Mouse (Mus musculus) neural tube, embryonic 14.5 days (tissue): ENCODE results near the gene Fhl5. TPM values are rescaled to one million over a fixed set of nuclear protein-coding genes. Genes with fewer than 3 reads are reported as not detected.
"Not testable (repeated sequence)": the region's sequence is repeated elsewhere in the genome, so short reads cannot be mapped to it uniquely, and the experiment has no call there.

Source experiments
- ATAC-seq: fragments of 200-750 bp; cut with Nextera tagmentation; 2 replicates; pipeline ENCODE4 v1.8.0; 2017; ENCODE audit warnings: low read depth, mild to moderate bottlenecking, moderate TSS enrichment, moderate library complexity
- H3K27ac ChIP-seq: fragments of 300-500 bp; sonication (generic); 2 replicates; pipeline ENCODE4 v1.5.1; 2014; ENCODE audit warnings: low read depth, mild to moderate bottlenecking, control low read depth, low read length, moderate library complexity, mixed read lengths
- H3K27me3 ChIP-seq: fragments of 300-500 bp; sonication (generic); 2 replicates; pipeline ENCODE4 v1.6.1; 2014; ENCODE audit warnings: low read length; ENCODE audit not compliant: control insufficient read depth, insufficient read depth
- H3K36me3 ChIP-seq: fragments of 300-500 bp; sonication (generic); 2 replicates; pipeline ENCODE4 v1.6.1; 2014; ENCODE audit warnings: low read length, mixed read lengths; ENCODE audit not compliant: control insufficient read depth, insufficient read depth
- H3K4me1 ChIP-seq: fragments of 300-500 bp; sonication (generic); 2 replicates; pipeline ENCODE4 v1.6.1; 2014; ENCODE audit warnings: low read length; ENCODE audit not compliant: control insufficient read depth, insufficient read depth
- H3K4me2 ChIP-seq: fragments of 300-500 bp; sonication (generic); 2 replicates; pipeline ENCODE4 v1.6.1; 2014; ENCODE audit warnings: mild to moderate bottlenecking, low read depth, low read length, control low read depth
- H3K4me3 ChIP-seq: fragments of 300-500 bp; sonication (generic); 2 replicates; pipeline ENCODE4 v1.5.1; 2014; ENCODE audit warnings: low read depth, low read length, control low read depth, mixed read lengths
- H3K9ac ChIP-seq: fragments of 300-500 bp; sonication (generic); replicated peaks from 2 replicates; pipeline ENCODE4 v1.6.1; 2014; ENCODE audit warnings: low read depth, mild to moderate bottlenecking, control low read depth, low read length, mixed read lengths
- H3K9me3 ChIP-seq: fragments of 300-500 bp; sonication (generic); 2 replicates; pipeline ENCODE4 v1.6.1; 2016; ENCODE audit warnings: low read length; ENCODE audit not compliant: control insufficient read depth
- WGBS: fragments of 180-500 bp; shearing (Covaris S2); extraction: QIAGEN DNeasy Blood & Tissue Kit; methylation state at CpG from one replicate; pipeline ENCODE4 v1.1.7; 2014; 5-methylcytosine and 5-hydroxymethylcytosine counted together
- polyA plus RNA-seq: library from polyadenylated mRNA; unstranded; fragments of >200 nt; fragmentation: Nextera tagmentation; extraction: Ambion mirVana; gene quantifications from 2 replicates; pipeline ENCODE4 v1.2.1, GENCODE M21; 2014

The Fhl5 gene
- polyA plus RNA-seq, result not detected in 2 replicates

DNA sequence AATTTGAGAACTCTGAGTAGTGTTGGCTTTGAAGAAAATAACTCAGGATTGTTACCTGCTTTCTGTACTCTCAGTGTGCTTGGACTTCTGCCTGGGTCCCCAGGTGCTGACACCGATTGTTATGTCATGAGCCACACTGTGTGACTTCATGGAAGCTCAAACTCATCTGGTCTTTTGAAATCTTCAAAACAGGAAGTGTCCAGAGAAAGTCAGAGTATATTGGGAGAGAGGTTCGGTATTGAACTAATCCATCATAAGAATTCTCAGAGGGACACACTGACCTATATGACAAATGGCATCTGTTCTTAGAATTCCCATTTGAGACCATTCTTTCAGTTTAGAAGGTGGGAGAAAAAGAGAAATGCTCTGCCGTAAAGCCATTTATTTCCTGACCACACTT is at the start of gene Fhl5:
Gene Fhl5, minus strand, starts transcription at position 101 of the 400 bp plus-strand sequence.
- ATAC-seq, result no peak
- Histone ChIP-seq H3K4me3 (no peak within 1 kb of the TSS), H3K36me3 (no peaks in the 10 kb centered on the region), H3K27ac (no peak within 1 kb of the TSS), H3K9ac (no peak within 1 kb of the TSS), H3K9me3 (no peaks in the 10 kb centered on the region), H3K4me1 (no peaks in the 10 kb centered on the region), H3K27me3 (no peaks in the 10 kb centered on the region), H3K4me2 (no peak within 1 kb of the TSS)
- 94% methylated on average over 3 of the region's 3 CpGs for WGBS

DNA sequence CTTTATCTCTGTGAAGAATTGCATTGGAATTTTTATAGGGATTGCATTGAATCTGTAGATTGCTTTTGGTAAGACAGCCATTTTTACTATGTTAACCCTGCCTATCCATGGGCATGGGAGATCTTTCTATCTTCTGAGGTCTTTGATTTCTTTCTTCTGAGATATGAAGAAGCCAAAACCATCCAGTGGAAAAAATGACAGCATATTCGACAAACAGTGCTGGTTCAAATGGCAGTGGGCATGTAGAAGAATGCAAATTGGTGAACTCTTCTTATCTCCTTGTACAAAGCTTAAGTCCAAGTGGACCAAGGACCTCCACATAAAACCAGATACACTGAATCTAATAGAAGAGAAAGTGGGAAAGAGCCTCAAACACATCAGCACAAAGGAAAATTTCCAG is 42.3 kb upstream of the Fhl5 start:
- ATAC-seq, H3K9me3 ChIP-seq, H3K4me2 ChIP-seq, H3K4me1 ChIP-seq, H3K4me3 ChIP-seq, H3K9ac ChIP-seq, H3K27ac ChIP-seq, H3K36me3 ChIP-seq, H3K27me3 ChIP-seq: not testable (repeated sequence)
- 87% methylated on average over 1 of the region's 1 CpGs for WGBS

DNA sequence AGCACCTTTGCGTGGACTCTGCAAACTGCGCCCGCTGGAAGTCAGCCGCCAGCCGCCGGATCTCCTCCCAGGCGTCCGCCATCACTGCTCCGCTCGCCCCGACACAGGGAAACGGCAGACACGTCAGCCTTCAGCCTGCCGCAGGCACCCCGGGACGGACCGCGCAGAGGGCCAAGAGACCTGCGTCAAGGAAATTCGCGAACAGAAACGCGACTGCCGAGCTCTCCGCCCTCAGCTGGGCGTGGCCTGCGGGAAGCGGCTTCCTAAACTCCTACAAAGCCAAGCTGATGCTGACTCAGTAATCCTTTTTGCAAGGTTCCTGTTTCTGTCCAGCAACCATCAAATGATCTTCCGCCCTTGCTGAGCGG is 39.0 kb upstream of the Fhl5 start, which contains the start of gene Ufl1:
Gene Ufl1, minus strand, starts transcription at position 151 of the 368 bp plus-strand sequence.
- Histone ChIP-seq H3K27me3 (no peaks in the 10 kb centered on the region), H3K27ac (peak within 1 kb of the TSS; percentile 99), H3K4me1 (peaks cover 4% of the 10 kb centered on the region; the same call in 1 of the 2 replicates), H3K4me2 (peak within 1 kb of the TSS; percentile 60), H3K4me3 (peak within 1 kb of the TSS; percentile 87), H3K9me3 (no peaks in the 10 kb centered on the region), H3K36me3 (peaks cover 8% of the 10 kb centered on the region), H3K9ac (peak within 1 kb of the TSS; percentile 89)
- WGBS, result under 1% methylated on average over 27 of the region's 30 CpGs
- ATAC-seq, result peak; percentile 99

DNA sequence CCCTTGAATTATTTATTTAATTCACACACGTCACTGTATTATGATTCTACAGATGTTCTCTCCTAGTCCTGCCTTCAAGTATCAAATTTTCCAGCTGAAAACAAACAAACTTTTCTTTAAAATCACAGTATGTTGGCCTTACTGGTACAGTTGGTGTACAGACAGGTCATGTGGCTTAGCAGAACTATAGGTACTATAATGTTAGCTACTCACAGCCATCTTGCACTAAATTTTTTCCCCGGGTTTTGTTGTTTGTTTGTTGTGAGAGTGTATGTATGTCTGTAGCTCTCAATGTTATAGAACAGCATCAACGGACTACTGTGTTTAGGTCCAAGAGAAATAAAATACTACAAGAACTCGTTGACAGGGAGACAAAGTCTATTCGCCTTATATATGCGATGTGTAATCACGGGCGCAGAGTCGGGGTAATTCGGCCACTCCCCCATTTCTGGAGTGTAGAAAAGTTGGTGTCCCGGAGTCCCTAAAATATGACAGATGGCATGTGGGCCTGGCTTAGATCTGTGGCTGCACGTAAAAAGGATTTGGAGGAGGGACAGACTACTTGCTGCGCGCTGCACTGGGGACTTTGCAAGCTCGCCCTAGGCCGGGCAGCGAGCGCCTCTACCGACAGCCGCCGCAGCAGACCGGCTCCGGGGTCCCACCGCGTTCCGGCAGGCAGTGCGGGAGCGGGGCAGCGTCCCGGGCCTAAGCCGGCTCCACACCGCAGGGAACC is 38.4 kb upstream of the Fhl5 start:
- Histone ChIP-seq H3K27me3 (no peaks in the 10 kb centered on the region), H3K9me3 (no peaks in the 10 kb centered on the region), H3K4me3 (peak overlapping the region; percentile 87), H3K4me1 (peaks cover 4% of the 10 kb centered on the region; the same call in 1 of the 2 replicates), H3K4me2 (peak overlapping the region; percentile 60), H3K9ac (peak overlapping the region; percentile 89), H3K36me3 (peaks cover 8% of the 10 kb centered on the region), H3K27ac (peak overlapping the region; percentile 99)
- 2% methylated on average over 30 of the region's 32 CpGs for WGBS
- ATAC-seq, result peak; percentile 95

DNA sequence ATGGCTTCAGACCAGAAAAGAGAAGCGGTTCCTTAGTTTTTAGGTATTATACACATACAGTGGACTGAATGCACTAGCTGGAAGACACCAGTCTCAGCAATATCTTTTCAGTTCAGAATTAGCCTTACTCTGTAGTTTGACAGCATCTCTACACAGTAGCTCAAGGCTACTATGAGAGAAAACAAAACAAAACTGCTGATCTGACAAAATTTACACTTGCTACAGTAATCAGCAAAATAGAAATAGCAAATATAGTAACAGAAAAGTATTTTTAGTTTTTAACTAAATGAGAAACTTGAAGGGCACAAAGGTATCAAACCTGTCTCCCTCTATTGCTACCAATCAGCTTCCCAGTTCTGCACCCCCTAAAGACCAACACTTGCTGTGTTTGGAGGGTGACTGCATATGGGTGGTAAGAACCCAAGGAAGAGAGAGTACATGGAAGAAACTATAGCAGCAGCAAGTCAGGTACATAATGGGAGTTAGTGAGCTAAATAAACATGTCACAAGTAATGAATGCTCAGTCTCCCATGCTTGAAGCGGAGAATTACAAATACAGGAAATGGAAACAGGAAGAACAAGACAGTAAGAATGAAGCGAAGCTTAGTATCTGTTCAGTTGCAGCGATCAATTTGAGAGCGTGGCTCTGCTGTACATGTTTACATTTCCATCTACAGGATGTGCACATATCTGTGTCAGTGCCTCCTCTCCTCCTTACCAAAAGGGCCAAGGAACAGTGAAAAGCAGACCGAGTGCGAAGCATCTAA is 30.4 kb upstream of the Fhl5 start:
- no peaks in the 10 kb centered on the region for H3K9me3 ChIP-seq

DNA sequence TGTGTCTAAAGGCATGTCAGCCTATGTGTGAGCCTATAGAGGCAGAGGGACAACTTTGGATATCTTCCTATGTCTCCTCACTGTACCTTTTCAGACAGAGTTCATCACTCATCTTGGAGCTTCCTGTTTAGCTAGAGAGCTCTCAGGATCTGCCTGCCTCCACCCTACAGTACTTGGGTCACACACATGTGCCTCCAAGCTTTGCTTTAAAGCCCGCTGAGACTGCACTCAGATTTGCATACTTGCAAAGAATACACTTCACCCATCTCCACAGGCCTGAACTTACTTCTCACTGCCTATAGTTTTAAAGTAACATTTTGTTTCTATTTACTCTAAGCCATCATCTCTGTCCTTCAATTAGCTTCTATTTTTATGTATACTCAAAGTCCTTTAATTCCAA is 29.2 kb upstream of the Fhl5 start:
- Histone ChIP-seq H3K27me3 (no peaks in the 10 kb centered on the region), H3K4me1 (no peaks in the 10 kb centered on the region), H3K4me2 (no peak overlapping the region), H3K9ac (no peak overlapping the region), H3K9me3 (no peaks in the 10 kb centered on the region), H3K36me3 (peaks cover 56% of the 10 kb centered on the region), H3K4me3 (no peak overlapping the region), H3K27ac (no peak overlapping the region)
- 97% methylated on average over 1 of the region's 1 CpGs for WGBS
- ATAC-seq, result no peak

More for the DNA sequence above, 30.4 kb upstream of the Fhl5 start:
- Histone ChIP-seq H3K4me2 (no peak overlapping the region), H3K9ac (no peak overlapping the region), H3K36me3 (peaks cover 51% of the 10 kb centered on the region), H3K27me3 (no peaks in the 10 kb centered on the region), H3K4me3 (no peak overlapping the region), H3K27ac (no peak overlapping the region), H3K4me1 (no peaks in the 10 kb centered on the region)
- 92% methylated on average over 7 of the region's 7 CpGs for WGBS
- ATAC-seq, result no peak

DNA sequence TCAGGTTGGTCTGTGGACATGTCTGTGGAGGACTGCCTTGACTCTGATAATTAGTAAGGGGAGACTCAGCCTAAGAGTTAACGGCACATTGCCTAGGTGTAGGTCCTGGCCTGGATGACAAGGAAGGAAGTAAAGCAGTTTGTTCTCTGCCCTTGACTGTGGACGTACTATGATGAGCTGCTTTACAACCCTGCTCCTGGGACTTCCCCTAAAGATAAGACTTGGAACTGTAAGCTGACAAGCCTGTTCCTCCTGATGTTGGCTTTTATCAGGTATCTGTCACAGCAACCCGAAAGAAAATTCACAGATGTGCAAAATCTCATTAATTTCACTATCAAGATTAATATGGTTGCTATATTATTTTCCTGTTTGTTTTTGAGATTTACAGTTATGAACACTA is 24.5 kb upstream of the Fhl5 start:
- no peak overlapping the region for H3K9ac ChIP-seq
- H3K27ac ChIP-seq, result no peak overlapping the region
- H3K4me2 ChIP-seq, result no peak overlapping the region
- no peaks in the 10 kb centered on the region for H3K4me1 ChIP-seq
- H3K36me3 ChIP-seq, result peaks cover 42% of the 10 kb centered on the region
- 92% methylated on average over 3 of the region's 3 CpGs for WGBS
- H3K4me3 ChIP-seq, result no peak overlapping the region
- H3K27me3 ChIP-seq, result no peaks in the 10 kb centered on the region
- no peak for ATAC-seq
- H3K9me3 ChIP-seq, result no peaks in the 10 kb centered on the region

DNA sequence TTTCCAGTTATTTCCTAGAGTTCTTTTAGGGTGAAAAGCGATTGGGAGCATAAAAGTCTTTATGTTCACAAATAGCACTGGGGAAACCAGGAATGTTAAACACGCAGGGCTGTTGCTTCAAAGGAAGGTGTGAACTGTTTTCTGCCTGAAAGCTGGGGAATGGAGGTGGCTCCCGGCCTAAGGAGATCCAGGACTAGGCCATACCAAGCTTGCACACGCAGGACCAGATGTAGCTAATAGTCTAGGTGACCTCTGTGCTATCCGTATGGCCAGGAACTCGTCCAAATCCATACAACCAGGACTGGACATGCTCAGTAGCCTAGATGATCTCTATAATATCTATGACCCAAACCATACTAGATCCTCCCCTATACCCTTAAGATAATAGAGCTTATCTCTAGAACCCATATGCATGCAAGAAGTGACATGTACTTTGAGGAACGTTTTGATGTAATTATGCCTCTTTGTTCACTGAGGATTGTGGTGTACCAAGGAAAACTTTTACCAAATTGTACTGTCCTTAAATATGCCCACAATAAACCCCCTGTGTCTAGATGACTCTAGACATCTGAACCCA is 15.2 kb upstream of the Fhl5 start:
- H3K36me3 ChIP-seq, result peaks cover 34% of the 10 kb centered on the region
- WGBS, result 94% methylated on average over 7 of the region's 7 CpGs
- H3K9me3 ChIP-seq, result no peaks in the 10 kb centered on the region
- no peak overlapping the region for H3K4me3 ChIP-seq
- H3K27me3 ChIP-seq, result no peaks in the 10 kb centered on the region
- H3K4me1 ChIP-seq, result no peaks in the 10 kb centered on the region
- H3K4me2 ChIP-seq, result no peak overlapping the region
- H3K27ac ChIP-seq, result no peak overlapping the region
- no peak for ATAC-seq
- no peak overlapping the region for H3K9ac ChIP-seq

DNA sequence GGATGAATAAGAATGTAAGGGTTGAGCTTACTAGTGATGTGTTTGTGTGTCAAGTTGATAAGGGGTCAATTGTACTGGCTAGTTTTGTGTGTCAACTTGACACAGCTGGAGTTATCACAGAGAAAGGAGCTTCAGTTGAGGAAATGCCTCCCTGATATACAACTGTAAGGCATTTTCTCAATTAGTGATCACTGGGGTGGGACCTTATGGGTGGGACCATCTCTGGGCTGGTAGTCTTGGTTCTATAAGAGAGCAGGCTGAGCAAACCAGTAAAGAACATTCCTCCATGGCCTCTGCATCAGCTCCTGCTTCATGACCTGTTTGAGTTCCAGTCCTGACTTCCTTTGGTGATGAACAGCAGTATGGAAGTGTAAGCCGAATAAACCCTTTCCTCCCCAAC is 7.0 kb downstream of the Fhl5 start:
- ATAC-seq, H3K36me3 ChIP-seq, H3K4me3 ChIP-seq, H3K4me2 ChIP-seq, H3K4me1 ChIP-seq, H3K27me3 ChIP-seq, H3K9me3 ChIP-seq, H3K9ac ChIP-seq, H3K27ac ChIP-seq: not testable (repeated sequence)
- WGBS, result 78% methylated on average over 1 of the region's 1 CpGs
